Mouse (Mus musculus): ENCODE results near the gene Nim1k.
"Not testable (repeated sequence)": the region's sequence is repeated elsewhere in the genome, so short reads cannot be mapped to it uniquely, and the experiment has no call there.

DNA sequence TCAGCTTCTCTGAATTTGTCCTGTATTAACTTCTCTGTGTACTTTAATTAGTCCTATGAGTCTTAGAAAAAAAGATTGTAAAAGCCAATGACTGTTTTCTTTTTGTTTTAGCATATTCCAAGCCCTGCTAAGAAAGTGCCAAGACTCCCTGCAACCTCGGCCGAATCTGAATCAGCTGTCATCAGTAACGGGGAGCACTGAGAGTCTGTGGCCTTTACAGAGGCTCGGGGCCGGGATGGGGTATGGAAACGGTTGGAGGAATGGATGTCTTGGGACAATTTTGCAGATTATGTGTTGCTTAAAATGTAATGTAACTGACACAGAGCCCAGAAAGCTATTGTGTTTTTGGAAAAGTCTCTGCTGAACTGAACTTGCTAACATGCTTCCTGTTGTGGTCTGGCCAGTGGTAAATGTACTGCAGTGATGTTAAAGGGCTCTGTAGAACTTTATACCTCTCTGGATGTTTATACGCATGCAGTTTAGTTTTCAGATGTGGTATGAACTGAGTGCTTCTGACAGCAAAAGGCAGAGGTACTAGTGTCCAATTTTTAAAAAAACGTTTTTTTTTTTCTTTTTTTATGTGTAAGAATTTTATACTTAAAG is 49.3 kb downstream of the Nim1k start:
- TF ChIP-seq MYOD1 (IDR thresholded peaks at IDR 0.05; ENCODE audit: control insufficient read depth, insufficient read length, low read depth); CTCF (IDR thresholded peaks at IDR 0.05; ENCODE audit: control insufficient read depth, insufficient read depth, insufficient read length); FOSL1 (IDR thresholded peaks at IDR 0.05; ENCODE audit: insufficient read depth, low read length, poor library complexity, severe bottlenecking); MAX (IDR thresholded peaks at IDR 0.05); USF1 (IDR thresholded peaks at IDR 0.05; ENCODE audit: low read depth): not testable (repeated sequence)
